Mouse (Mus musculus) natural killer cell, adult 2 months (primary cell): ENCODE data around the gene E130116L18Rik.
"Not testable (repeated sequence)": the region's sequence is repeated elsewhere in the genome, so short reads cannot be mapped to it uniquely, and the experiment has no call there.

Source experiments
- DNase-seq, 2 experiments: peaks; one replicate each; pipeline ENCODE4 v3.0.0; 2022; ENCODE audit warnings: low spot score in 2 of 2

The E130116L18Rik gene

DNA sequence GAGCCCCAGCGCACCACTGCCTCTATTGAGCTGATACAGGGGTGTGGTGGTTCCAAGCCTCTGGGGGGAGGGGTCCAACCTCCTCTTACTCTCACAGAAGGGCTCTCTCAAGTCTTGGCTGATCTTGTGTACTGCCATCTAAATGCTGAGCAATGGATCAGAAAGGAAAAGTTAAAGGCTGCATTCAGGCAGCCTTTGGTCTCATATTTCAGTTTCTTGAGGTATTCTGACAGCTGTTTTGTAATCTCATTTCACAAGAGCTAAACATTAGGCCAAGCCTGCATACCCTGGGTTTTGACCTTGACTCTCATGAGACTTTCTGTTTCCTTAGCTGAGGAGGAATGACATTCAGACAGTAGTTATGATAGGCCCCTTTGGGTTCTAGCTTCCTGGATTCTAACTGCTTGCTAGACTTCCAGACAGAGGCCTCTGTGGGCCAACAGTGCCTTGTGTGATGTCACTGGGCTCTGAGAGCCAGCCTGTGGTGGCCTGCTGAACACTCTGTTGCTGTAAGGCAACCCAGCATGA is 41.9 kb downstream of the E130116L18Rik start, which contains the start of gene Galntl5:
Galntl5 (plus strand) TSS at position 457 of the 528 bp plus-strand sequence.
- DNase-seq, result no peak

- no peak for DNase-seq
Measured at GRCm38 (mm10) chr5:25179936-25180488, 42.9 kb downstream of the E130116L18Rik start.

GRCm38 (mm10) chr5:25179284-25179683 is 43.7 kb downstream of the E130116L18Rik start:
- DNase-seq, result no peak

DNA sequence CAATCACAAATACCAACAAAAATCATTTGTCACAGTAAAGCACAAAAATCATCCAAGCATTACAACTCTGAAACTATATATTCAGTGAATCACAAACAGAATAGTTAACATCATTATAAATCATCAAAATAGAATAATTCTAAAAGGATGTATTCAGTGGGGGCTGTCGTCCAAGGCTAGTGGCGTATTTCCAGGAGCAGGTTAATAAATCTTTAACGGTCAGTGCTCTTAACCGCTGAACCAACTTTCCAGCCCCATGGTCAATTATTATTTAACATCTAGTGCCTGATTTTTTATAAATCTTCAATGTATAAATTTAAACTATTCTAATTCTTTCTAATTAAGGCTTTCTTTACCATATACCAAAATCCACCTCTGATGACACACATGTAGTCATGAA is 44.4 kb downstream of the E130116L18Rik start:
- DNase-seq, result not testable (repeated sequence)

DNA sequence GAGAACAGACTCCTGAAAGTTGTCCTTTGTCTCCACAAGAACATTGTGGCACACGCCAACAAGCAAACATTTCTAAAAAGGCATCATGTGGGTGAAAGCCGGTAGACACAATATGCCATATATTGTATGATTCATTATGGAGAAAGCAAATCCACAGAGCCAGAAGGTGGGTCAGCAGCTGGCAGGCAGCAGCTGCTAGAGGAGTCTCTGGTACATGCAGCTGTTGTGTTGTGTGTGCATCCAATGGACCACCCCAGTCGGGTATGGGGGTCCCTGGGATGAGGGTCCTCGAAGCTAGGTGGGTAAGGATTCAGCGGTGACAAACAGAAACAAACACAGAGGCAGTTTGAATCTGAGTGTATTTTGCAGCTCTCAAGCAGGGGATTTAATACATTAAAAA is 45.0 kb downstream of the E130116L18Rik start:
- DNase-seq, result not testable (repeated sequence)
